Mouse (Mus musculus) telencephalon, adult 2 months (tissue): Measurements from ENCODE around the gene A3galt2.

Source experiments
- DNase-seq: peaks from one replicate; pipeline ENCODE4 v3.0.0-alpha.2; 2011; ENCODE audit warnings: low read depth, low spot score

Gene A3galt2

DNA sequence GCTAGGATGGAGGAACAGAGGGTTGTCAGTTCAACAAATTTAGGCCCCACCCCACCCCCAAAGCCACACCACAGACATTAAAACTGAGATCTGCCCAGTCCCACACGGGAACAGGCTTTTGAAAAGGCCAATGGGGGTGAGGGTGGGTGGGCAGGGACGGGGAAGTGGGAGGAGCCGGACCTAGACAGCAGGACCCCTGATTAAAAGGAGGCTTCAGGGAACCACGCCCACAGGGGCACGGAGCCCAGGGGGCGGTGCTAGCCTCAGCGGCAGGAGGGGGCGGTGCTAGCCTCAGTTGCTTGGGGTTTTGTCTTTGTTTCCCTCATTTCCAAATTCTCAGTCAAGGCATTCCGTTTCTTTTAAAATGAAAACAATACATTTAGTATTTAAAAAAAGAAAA, 40.4 kb downstream of the A3galt2 start:
- no peak for DNase-seq

DNA sequence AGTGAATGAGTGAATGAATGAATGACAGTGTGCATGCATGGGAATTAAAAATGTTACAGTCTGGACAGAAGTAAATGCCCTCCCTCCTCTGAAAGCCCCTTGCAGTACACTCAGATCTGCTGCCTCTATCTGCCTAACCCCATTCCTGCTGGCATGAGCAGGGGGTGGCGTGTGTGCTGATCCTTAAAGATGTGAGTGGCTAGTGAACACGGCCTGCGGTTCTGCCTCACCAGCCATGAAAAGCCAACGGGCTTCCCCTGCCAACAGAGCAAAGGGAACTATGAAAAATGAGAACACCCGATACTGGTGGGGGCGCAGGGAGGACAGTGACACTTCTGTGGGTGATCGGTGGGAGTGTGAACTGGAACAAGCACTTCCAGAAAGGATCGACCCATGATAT, 41.6 kb downstream of the A3galt2 start:
- no peak for DNase-seq

DNA sequence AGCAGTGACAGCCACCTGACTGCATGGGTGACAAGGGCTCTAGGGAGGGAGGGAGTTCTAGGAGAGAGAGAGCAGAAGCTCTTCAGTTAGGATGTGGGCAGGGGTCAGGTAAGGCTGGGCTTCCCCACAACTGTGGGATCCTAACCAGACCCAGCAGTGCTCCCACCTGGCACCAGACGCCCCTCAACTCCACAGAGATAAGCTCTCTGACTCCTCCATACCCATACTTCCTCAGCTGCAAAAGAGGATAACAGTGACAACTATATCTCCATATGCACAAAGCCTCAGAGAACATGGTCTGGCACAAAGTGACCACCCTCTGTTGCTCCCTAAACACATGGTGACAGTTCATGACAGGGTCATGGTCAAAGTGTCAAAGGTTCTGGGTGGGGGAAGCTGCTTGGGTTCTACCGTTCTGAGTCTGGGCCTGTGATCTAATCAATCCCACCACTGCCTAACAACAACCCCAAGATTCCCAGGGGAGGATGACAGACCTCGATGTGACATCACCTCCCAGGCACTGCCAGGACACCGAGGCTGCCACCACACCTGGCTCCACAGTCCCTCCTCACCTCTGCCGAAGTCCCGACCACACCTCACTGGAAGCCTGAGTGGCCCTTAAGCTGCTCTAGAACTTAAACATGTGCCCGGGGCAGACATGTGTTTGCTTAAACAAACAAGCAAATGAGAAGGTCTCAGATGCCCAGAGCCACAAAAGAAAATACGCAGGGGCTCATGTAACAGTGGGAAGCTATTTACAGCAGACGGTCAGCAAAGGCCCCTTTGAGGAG, 46.7 kb downstream of the A3galt2 start:
- no peak for DNase-seq

- no peak for DNase-seq
These were observed 48.4 kb downstream of the A3galt2 start for GRCm38 (mm10) chr4:128803569-128803968.

- no peak for DNase-seq
These were observed 49.4 kb downstream of the A3galt2 start for GRCm38 (mm10) chr4:128804426-128805149.

DNA sequence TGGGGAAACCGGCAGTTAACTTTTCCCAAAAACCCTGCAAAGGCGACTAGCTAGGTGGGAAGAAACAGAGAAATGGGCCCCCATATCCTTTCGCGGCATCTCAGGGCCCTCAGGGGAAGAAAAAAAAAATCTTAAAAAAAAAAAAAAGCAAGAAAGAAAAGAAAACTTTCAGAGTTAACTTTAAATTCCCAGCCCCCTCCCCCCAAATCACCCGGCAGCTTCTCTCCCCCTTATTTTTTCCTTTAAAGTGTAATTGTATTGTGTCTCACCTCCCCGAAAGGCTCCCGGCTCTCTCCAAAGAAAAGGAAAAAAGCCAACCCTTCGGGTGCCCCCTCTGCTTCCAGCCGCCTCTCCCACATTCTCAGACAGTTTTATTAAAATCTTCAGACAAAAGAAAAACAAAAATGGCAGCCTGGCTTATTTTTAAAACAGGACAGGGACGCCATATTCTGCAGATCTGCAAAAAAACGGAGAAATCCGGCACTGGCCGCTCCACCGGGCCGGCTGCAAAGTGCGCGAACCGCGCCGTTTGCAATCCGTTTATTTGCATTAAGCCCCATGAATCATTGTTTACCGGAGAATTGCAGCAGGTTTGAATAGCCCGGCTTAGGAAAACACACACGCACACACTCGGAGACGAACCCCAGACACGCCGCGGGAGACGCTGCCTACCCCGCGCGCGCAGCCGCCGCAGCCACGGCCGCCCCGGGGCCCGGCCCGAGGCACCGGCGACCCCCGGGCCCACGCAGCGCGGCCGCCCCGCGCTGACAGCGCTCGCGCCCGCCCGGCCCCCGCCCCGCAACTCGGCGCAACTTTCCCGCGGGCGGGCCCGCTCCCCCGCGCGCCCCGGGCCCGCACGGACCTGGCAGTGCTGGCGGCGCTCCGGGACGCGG, 50.2 kb downstream of the A3galt2 start:
- no peak for DNase-seq

GRCm38 (mm10) chr4:128806043-128806826, 51.1 kb downstream of the A3galt2 start, which contains the start of gene Zfp362:
Zfp362 (minus strand) TSS chr4:128806045.
- no peak for DNase-seq

- DNase-seq = no peak
These were observed 51.6 kb downstream of the A3galt2 start for GRCm38 (mm10) chr4:128806827-128807179.

DNA sequence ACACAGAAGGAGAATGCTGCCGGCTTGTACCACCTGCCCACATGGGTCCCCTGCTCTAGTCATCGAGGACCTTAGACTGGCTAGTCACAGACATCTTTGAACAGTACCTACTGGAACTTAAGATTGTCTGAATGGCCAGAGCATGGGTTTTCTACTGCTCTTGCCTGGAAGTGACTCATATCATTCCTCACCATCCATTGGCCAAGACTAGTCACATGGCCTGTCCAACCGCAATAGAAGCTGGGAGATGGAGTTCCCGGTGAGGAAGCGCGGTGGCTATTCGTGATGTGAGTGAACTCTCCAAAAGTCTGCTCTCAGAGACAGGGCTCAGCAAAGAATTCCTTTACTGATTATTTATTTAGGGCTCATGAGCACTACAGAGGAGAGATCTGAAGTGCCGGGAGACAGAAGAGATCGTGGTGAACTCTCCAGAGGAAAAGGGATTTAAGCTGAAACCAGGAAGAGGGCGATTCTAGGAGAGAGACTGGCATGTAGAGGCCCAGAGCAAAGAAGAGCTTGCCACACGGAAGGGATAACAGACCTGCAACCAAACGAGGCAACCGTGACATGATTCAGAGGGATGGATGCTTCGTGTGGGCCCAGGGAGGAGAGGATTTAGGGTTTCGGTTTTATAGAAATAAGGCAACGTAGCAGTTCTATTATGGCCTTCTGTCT, 56.4 kb downstream of the A3galt2 start:
- DNase-seq = peak; percentile 96

GRCm38 (mm10) chr4:128817011-128817410, 61.8 kb downstream of the A3galt2 start:
- no peak for DNase-seq
